Mouse (Mus musculus) gastrocnemius, adult 2 months (tissue): ENCODE data around the gene Abcg8. TPM values are rescaled to one million over a fixed set of nuclear protein-coding genes. Genes with fewer than 3 reads are reported as not detected.

Experiments used
- DNase-seq: peaks from one replicate; pipeline ENCODE4 v3.0.0; 2022
- H3K27ac ChIP-seq: fragments of 200-600 bp; 2 replicates; pipeline ENCODE4 v1.8.1; 2022; ENCODE audit warnings: mild to moderate bottlenecking
- H3K4me3 ChIP-seq: fragments of 200-600 bp; 2 replicates; pipeline ENCODE4 v1.8.1; 2022; ENCODE audit warnings: mild to moderate bottlenecking, moderate library complexity
- CTCF ChIP-seq: fragments of 200-600 bp; IDR thresholded peaks from 2 replicates; pipeline ENCODE4 v1.8.1; 2022; ENCODE audit warnings: antibody characterized with exemption, mild to moderate bottlenecking, moderate library complexity
- intact Hi-C: fragments of 180-260 bp; cut with DNase I; formaldehyde crosslinking; loops from one replicate; pipeline ENCODE4 v1.15.1; 2025
- total RNA-seq, 2 experiments: library from RNA; stranded (reverse); gene quantifications; 2 replicates each; pipeline ENCODE4 v1.2.3; 2021

Abcg8 gene
- total RNA-seq, 2 experiments from 2014 or later, result not detected

GRCm38 (mm10) chr17:84729140-84729539, 53.0 kb downstream of the Abcg8 start:
- H3K4me3 ChIP-seq, result no peak overlapping the region
- intact Hi-C loops, result no loop called here
- no peak for TF ChIP-seq CTCF
- H3K27ac ChIP-seq, result no peak overlapping the region
- DNase-seq, result no peak

- intact Hi-C loops, result no loop called here
- no peak overlapping the region for H3K27ac ChIP-seq
- TF ChIP-seq CTCF, result no peak
These were observed 55.3 kb downstream of the Abcg8 start for GRCm38 (mm10) chr17:84731361-84731760.

GRCm38 (mm10) chr17:84732612-84733011, 56.5 kb downstream of the Abcg8 start:
- TF ChIP-seq CTCF, result no peak
- no peak for DNase-seq
- Histone ChIP-seq H3K27ac (no peak overlapping the region), H3K4me3 (no peak overlapping the region)
- intact Hi-C loops, result no loop called here

More at GRCm38 (mm10) chr17:84731361-84731760, 55.3 kb downstream of the Abcg8 start:
- no peak overlapping the region for H3K4me3 ChIP-seq
- no peak for DNase-seq

- Histone ChIP-seq H3K27ac (no peak overlapping the region), H3K4me3 (no peak overlapping the region)
- TF ChIP-seq CTCF, result no peak
- DNase-seq, result no peak
- intact Hi-C loops, result no loop called here
These were observed 60.6 kb downstream of the Abcg8 start for GRCm38 (mm10) chr17:84736719-84737118.

- H3K4me3 ChIP-seq, result no peak overlapping the region
- intact Hi-C loops, result no loop called here
- TF ChIP-seq CTCF, result no peak
- no peak overlapping the region for H3K27ac ChIP-seq
- DNase-seq, result no peak
These were observed 62.1 kb downstream of the Abcg8 start for GRCm38 (mm10) chr17:84738073-84738797.

- no peak for TF ChIP-seq CTCF
- intact Hi-C loops, result no loop called here
- Histone ChIP-seq H3K4me3 (no peak overlapping the region), H3K27ac (no peak overlapping the region)
- DNase-seq, result no peak
These were observed 68.2 kb downstream of the Abcg8 start for GRCm38 (mm10) chr17:84744256-84744655.

GRCm38 (mm10) chr17:84745001-84745400, 68.9 kb downstream of the Abcg8 start:
- no peak overlapping the region for H3K27ac ChIP-seq
- intact Hi-C loops, result no loop called here
- TF ChIP-seq CTCF, result no peak
- no peak for DNase-seq
- no peak overlapping the region for H3K4me3 ChIP-seq

- no peak for TF ChIP-seq CTCF
- intact Hi-C loops, result no loop called here
- no peak for DNase-seq
- no peak overlapping the region for H3K27ac ChIP-seq
- no peak overlapping the region for H3K4me3 ChIP-seq
These were observed 71.1 kb downstream of the Abcg8 start for GRCm38 (mm10) chr17:84747212-84747611.

GRCm38 (mm10) chr17:84748152-84748682, 72.1 kb downstream of the Abcg8 start:
- DNase-seq, result no peak
- no peak for TF ChIP-seq CTCF

GRCm38 (mm10) chr17:84749297-84749696, 73.2 kb downstream of the Abcg8 start:
- no peak overlapping the region for H3K4me3 ChIP-seq
- no peak for DNase-seq
- intact Hi-C loops, result no loop called here
- H3K27ac ChIP-seq, result no peak overlapping the region
- no peak for TF ChIP-seq CTCF

More at GRCm38 (mm10) chr17:84748152-84748682, 72.1 kb downstream of the Abcg8 start:
- H3K4me3 ChIP-seq, result no peak overlapping the region
- intact Hi-C loops, result no loop called here
- H3K27ac ChIP-seq, result no peak overlapping the region

Other genes with a start within 250 kb of the Abcg8 start
- gene Thada, start 210.1 kb upstream of the Abcg8 start, total RNA-seq, result 1 to 10 TPM; 5.6 to 6.8 TPM
- gene Plekhh2, start 164.4 kb upstream of the Abcg8 start, total RNA-seq, result 1 to 10 TPM in 1 of 2 experiments, under 1 TPM in 1; 0.77 to 1.7 TPM
- 1 to 10 TPM; 3.2 to 3.6 TPM for gene Dync2li1, start 49.8 kb upstream of the Abcg8 start, total RNA-seq
- not detected for gene Abcg5, start 6.7 kb downstream of the Abcg8 start, total RNA-seq
- 10 to 100 TPM; 61.7 to 84.8 TPM for gene Lrpprc, start 114.5 kb downstream of the Abcg8 start, total RNA-seq